Mouse (Mus musculus): ENCODE results near the gene Ppfibp1.

GRCm38 (mm10) chr6:146903632-146904031, 15.3 kb downstream of the Ppfibp1 start:
- TF ChIP-seq CTCF (IDR thresholded peaks at IDR 0.05) (no peak), POLR2A (IDR thresholded peaks at IDR 0.05; ENCODE audit: insufficient read depth, low read depth, low read length) (no peak)

Data from heart, adult 2 months (tissue).